Mouse (Mus musculus) ES-Bruce4 (cell line): Measurements from ENCODE around the gene Echdc1.

Experiments used
- EP300 ChIP-seq: IDR thresholded peaks from 2 replicates; pipeline ENCODE4 v1.6.1; 2011; ENCODE audit warnings: low read depth, low read length; ENCODE audit not compliant: insufficient read depth
- POLR2A ChIP-seq: IDR thresholded peaks from one replicate; pipeline ENCODE4 v1.8.1; 2011; ENCODE audit warnings: low read length; ENCODE audit not compliant: insufficient read depth

DNA sequence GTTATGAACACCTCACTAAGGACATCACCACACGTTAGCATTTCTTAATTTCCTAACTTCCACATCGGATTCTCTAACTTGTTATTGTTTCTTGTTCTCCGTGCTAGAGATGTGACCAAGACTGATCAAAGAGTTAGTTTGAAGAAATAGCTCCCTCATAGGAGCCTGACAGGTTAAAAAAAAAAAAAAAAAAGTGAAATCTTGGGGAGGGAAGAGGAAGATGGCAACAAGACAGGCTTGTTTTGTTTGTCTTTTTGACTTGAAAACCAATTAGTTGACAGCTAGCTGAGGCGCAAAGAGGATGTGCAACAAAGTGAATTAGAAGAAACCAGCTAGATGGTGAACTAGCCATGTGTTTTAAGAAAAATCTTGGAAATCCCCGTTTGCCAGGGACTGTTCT is 939 bp downstream of the Echdc1 start:
- no peak for TF ChIP-seq EP300
- TF ChIP-seq POLR2A: no peak
